Mouse (Mus musculus) NIH3T3 (cell line): ENCODE results near the gene Nans.
A peak's percentile ranks its signal among the peaks of the same experiment; 100 is the strongest.

Experiments used
- DNase-seq: peaks from one replicate; pipeline ENCODE4 v3.0.0-alpha.2; 2012; ENCODE audit warnings: low read depth

Nans gene

GRCm38 (mm10) chr4:46485696-46486417, 3.2 kb upstream of the Nans start:
- no peak for DNase-seq

DNA sequence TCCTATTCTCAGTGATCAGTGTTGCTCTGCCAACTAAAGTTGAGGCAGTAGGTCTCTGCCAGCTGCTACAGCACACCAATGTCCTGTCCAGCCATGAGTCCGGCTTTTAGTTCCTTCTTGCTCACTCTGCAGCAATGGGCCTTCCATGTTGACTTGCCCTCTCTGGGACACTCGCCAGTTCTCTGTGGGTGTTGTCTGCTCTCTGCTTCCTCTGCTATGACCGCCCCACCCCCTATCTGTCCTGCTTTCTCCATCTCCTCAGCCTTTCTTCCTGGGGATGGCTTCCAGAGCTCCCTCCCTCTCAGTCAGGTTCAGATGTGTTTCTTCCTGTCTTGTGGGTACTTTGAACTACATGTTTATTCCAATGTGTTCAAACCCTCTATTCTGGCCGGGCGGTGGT, 1.7 kb upstream of the Nans start:
- DNase-seq = peak; percentile 39

- no peak for DNase-seq
Observed at GRCm38 (mm10) chr4:46493071-46493470, 4.0 kb downstream of the Nans start.

- DNase-seq = no peak
Observed at GRCm38 (mm10) chr4:46495543-46495942, 6.5 kb downstream of the Nans start.

GRCm38 (mm10) chr4:46497286-46497892, 8.3 kb downstream of the Nans start:
- peak; percentile 80 for DNase-seq

DNA sequence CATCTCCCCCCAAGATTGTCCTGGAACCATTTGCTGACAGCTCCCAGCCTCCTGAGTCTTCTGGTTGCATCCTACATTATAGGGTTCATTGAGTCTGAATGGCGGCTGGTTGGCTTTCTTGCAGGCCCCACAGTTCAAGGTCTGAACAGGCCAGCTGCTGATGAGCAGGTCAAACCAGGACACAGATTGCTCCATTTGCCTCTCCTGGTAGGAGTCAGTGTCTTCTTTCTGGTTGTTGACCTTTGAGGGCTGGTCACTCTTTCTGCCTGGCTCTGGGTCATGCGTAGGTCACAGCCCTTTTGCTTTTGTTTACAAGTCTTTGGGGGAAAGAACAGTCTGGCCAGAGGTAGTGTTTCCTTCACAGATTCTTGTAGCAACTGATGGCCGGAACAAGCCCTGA, 9.5 kb downstream of the Nans start:
- no peak for DNase-seq

DNA sequence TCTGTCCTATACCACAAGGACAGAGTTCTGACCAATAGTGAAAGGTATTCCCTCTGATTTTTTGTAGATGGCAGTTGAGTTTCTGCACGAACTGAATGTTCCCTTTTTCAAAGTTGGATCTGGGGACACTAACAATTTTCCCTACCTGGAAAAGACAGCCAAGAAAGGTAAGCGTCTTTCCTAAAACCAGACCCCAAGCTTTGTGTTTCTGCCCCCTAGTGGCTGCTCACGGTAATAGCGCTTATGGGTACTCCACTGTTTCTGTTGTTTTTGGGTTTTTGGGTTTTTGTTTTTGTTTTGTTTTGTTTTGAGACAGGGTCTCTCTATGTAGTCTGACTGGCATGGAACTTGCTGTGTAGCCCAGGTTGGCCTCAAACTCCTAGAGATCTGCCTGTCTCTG, 9.9 kb downstream of the Nans start:
- DNase-seq = peak; percentile 61

GRCm38 (mm10) chr4:46502606-46503502, 13.8 kb downstream of the Nans start:
- no peak for DNase-seq

DNA sequence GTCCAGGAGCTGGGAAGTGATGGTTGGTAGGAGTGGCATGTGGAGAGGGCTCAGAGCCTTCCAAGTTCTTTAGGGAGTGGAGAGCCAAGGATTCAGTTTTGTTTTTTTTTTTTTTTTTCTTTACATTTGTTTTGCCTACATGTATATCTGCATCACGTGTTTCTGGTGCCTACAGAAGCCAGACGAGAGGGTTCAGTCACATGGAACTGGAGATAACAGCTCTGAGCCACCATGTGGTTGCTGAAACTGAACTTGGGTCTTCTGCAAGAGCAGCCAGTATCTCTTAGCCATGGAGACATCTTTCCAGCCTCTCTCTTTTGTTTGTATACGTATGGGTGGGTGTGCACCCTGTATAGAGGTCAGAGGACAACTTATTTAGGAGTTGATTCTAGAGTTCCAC, 14.8 kb downstream of the Nans start:
- no peak for DNase-seq

DNA sequence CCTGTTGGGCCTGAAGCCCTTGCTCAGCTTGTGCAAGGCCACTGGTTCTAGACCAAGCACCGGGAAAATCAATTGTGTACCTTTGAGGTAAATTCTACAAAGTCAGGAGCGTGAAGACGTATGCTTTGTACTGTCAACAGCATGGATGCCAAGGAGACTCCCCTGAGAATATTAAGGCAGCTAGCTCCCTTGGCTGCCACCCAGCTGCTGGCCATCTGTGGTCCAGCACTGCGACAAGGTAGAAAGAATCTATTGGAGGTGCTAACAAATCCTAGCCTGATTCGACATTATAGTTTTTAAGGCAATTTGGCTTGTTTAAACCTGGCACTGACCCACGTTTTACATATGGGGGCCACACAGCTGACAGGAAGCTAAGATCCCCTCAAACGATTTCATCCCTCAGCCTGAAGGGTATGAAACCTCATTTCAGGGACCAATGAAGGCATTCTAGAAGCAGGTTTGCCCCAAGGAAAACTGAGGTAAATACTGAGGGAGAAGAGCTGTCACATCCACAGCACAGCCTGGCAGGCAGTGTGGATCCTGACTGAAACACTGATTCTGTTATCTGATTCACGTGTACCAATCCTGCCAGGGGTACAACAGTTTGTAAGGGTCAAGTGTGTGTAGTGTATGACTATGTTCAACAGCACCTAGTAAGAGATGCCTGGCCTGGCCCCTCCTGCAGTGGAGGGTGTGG, 16.5 kb downstream of the Nans start:
- peak; percentile 25 for DNase-seq

- DNase-seq = peak; percentile 96
Observed at GRCm38 (mm10) chr4:46506801-46507610, 18.0 kb downstream of the Nans start.

GRCm38 (mm10) chr4:46507736-46508460, 18.9 kb downstream of the Nans start:
- peak; percentile 91 for DNase-seq

GRCm38 (mm10) chr4:46520491-46520890, 31.4 kb downstream of the Nans start:
- DNase-seq = no peak

GRCm38 (mm10) chr4:46521457-46521856, 32.4 kb downstream of the Nans start:
- no peak for DNase-seq

DNA sequence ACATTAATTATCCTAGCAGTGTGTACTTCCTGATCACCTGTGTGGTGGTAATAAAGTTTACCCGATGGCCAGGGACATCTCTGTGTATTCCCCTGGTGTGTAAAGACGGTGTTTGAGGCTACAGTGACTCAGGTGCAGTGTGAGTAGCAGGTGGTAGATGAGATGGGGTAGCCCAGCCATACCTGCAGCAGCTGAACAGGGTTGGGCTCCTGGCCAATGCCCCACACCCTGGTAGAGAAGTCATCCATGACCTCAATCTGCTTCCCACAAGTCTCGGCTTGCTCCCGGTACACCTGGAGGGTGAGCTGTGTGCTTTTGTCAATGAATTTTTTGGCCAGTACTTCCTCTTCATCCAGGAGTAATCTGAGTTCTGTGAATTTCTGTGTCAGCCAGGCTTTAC, 34.3 kb downstream of the Nans start:
- no peak for DNase-seq

- no peak for DNase-seq
Observed at GRCm38 (mm10) chr4:46526226-46526625, 37.2 kb downstream of the Nans start.

DNA sequence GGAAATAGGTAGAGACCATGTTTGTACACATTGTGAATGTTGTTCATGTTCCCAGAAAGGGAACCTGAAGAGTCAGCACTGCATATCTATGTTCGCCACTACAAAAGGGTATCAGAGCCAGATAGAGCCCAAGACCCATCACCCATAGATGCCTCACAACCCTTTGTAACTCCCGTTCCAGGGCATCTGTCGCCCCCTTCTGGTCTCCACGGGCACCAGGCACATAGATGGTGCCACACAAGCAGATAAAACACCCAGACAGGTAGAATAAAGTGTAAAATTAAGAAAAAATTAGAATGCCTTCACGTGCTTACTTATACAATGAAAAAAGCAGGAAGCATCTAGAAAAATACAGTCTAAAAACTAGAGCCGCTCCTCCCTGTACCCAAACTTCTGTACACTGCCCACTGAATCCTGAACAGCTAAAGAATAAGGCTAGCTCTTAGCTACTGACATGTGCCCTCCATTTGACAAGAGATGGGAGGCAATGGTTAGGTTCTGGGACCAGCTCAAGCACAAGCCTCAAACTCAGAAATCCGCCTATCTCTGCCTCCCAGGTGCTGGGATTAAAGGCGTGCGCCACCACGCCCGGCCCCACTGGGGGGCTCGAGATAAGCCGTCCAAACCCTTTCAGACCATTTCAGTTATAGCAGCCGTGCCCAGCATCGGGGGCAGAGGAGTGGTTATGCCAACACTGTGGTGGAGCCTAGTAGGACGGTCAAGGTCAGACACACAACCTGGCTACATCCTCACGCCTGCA, 37.9 kb downstream of the Nans start:
- peak; percentile 32 for DNase-seq

GRCm38 (mm10) chr4:46527558-46527926, 38.5 kb downstream of the Nans start:
- no peak for DNase-seq

DNA sequence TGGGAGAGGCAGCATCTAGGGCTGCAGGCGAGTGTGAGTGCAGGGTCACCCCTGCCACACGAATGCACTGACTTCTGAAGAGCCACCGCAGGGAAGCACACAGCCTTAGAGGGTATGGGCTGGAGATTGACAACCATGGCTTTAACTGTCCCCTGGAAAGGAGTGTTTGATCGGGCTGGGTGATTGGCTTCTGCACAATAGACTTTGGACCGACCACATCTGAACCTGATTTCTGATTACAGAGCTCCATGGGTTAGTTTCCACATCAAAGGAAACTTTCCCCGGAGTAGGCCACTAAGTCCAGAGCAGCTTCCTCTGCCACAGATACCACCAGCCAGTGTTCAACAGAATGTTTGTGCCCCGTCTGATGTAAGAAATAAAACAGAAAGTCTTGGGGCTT, 40.7 kb downstream of the Nans start:
- no peak for DNase-seq

GRCm38 (mm10) chr4:46532511-46532910, 43.5 kb downstream of the Nans start:
- peak; percentile 6 for DNase-seq
